Mouse (Mus musculus) hindbrain, embryonic 15.5 days (tissue): ENCODE data around the gene Abcc9. TPM values are rescaled to one million over a fixed set of nuclear protein-coding genes. Genes with fewer than 3 reads are reported as not detected.
"Not testable (repeated sequence)": the region's sequence is repeated elsewhere in the genome, so short reads cannot be mapped to it uniquely, and the experiment has no call there.

ENCODE experiments used
- ATAC-seq: fragments of 200-750 bp; cut with Nextera tagmentation; 2 replicates; pipeline ENCODE4 v1.8.0; 2017; ENCODE audit warnings: low read depth, moderate number of reproducible peaks, moderate TSS enrichment; ENCODE audit not compliant: low FRiP score
- H3K27ac ChIP-seq: fragments of 300-500 bp; sonication (generic); replicated peaks from 2 replicates; pipeline ENCODE4 v1.5.1; 2015; ENCODE audit warnings: mild to moderate bottlenecking, inconsistent platforms
- H3K27me3 ChIP-seq: fragments of 300-500 bp; sonication (generic); 2 replicates; pipeline ENCODE4 v1.6.1; 2015; ENCODE audit warnings: control low read depth, inconsistent platforms
- H3K36me3 ChIP-seq: fragments of 300-500 bp; sonication (generic); 2 replicates; pipeline ENCODE4 v1.6.1; 2015; ENCODE audit warnings: control low read depth, inconsistent platforms
- H3K4me1 ChIP-seq: fragments of 300-500 bp; sonication (generic); replicated peaks from 2 replicates; pipeline ENCODE4 v1.6.1; 2015; ENCODE audit warnings: control low read depth, inconsistent platforms
- H3K4me2 ChIP-seq: fragments of 300-500 bp; sonication (generic); 2 replicates; pipeline ENCODE4 v1.6.1; 2015; ENCODE audit warnings: moderate library complexity, mild to moderate bottlenecking, inconsistent platforms
- H3K4me3 ChIP-seq: fragments of 300-500 bp; sonication (generic); 2 replicates; pipeline ENCODE4 v1.5.1; 2015; ENCODE audit warnings: mild to moderate bottlenecking, inconsistent platforms
- H3K9ac ChIP-seq: fragments of 300-500 bp; sonication (generic); 2 replicates; pipeline ENCODE4 v1.6.1; 2015; ENCODE audit warnings: inconsistent platforms
- H3K9me3 ChIP-seq: fragments of 300-500 bp; sonication (generic); 2 replicates; pipeline ENCODE4 v1.6.1; 2016; ENCODE audit warnings: control low read depth, inconsistent platforms
- WGBS: fragments of 180-500 bp; shearing (Covaris S2); methylation state at CpG from one replicate; pipeline ENCODE4 v1.1.7; 2015; 5-methylcytosine and 5-hydroxymethylcytosine counted together
- polyA plus RNA-seq: library from polyadenylated mRNA; unstranded; fragments of >200 nt; fragmentation: Nextera tagmentation; extraction: Ambion mirVana; gene quantifications from 2 replicates; pipeline ENCODE4 v1.2.1, GENCODE M21; 2015

Gene Abcc9
- polyA plus RNA-seq, 1 experiment from 2014 or later = 3.4 TPM

DNA sequence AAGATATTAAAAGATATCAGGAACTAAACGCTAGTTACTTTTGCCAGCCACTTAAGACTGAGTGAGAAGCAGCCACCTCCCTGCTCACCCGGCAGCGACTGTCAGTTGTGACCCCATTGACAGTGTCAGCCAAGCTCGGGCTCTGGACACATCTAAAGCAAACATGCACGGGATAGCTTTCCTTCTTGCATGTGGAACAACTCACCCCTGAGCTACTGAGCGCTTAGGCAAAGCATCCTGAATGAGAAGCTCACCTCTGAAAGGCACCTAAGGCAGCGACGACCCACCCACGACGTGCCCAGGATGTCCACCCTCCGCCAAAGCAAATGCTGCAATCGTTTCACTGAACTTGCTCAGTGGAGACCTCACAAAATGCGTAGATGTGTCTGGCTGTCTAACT is 954 bp downstream of the Abcc9 start:
- 76% methylated on average over 13 of the region's 13 CpGs for WGBS
- no peak overlapping the region for H3K27ac ChIP-seq
- H3K4me2 ChIP-seq = peak overlapping the region; percentile 95; the same call in 1 of the 2 replicates
- no peak overlapping the region for H3K4me3 ChIP-seq
- no peak overlapping the region for H3K9ac ChIP-seq
- ATAC-seq = no peak
- peaks cover 13% of the 10 kb centered on the region for H3K4me1 ChIP-seq
- H3K27me3 ChIP-seq = peaks cover 4% of the 10 kb centered on the region; the same call in 1 of the 2 replicates
- no peaks in the 10 kb centered on the region for H3K9me3 ChIP-seq
- H3K36me3 ChIP-seq = no peaks in the 10 kb centered on the region

DNA sequence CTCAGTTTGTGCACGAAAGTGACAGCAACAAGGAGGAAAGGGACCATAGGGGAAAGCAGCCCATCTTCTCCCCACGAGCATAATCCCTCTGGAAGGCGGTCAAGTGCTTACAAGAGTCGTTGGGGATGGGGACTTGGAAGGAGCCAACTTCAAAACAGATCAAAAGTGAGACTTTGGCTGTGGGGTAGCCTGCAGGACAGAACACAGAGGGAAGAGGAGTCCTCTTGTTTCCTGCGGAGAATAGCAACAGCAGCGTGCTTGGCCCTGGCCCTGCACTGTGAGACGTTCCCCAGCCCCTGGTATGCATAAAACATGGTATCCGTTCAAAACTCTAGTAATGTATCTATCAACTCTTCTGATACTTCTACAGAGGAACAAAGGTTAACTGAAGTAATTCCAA is 1.4 kb downstream of the Abcc9 start:
- H3K4me3 ChIP-seq = no peak overlapping the region
- peaks cover 13% of the 10 kb centered on the region for H3K4me1 ChIP-seq
- H3K9me3 ChIP-seq = no peaks in the 10 kb centered on the region
- H3K27ac ChIP-seq = no peak overlapping the region
- peaks cover 4% of the 10 kb centered on the region; the same call in 1 of the 2 replicates for H3K27me3 ChIP-seq
- H3K4me2 ChIP-seq = peak overlapping the region; percentile 95; the same call in 1 of the 2 replicates
- ATAC-seq = no peak
- no peaks in the 10 kb centered on the region for H3K36me3 ChIP-seq
- WGBS = 68% methylated on average over 8 of the region's 8 CpGs
- no peak overlapping the region for H3K9ac ChIP-seq

DNA sequence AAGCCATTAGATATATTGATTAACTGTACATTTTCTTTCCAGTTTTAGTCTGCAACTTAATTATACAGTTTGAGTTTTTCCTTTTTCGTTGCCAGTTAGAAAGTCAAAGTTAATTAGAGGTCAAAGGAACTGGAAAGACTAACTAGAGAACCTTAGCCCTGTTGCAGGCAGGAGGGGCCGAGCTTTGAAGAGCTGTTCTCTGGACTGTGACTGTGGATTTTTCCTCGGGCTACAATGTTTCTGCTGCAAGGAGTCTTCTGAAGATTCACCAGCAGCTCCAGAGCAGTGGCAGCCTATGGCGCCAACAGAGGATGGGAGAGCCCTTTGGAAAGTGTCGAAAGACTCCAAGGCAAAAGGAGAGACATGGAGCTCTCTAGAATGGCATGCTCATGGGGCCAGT is 10.0 kb downstream of the Abcc9 start:
- H3K9me3 ChIP-seq = no peaks in the 10 kb centered on the region
- no peak for ATAC-seq
- no peak overlapping the region for H3K4me2 ChIP-seq
- H3K27ac ChIP-seq = no peak overlapping the region
- 83% methylated on average over 5 of the region's 5 CpGs for WGBS
- H3K36me3 ChIP-seq = no peaks in the 10 kb centered on the region
- H3K27me3 ChIP-seq = no peaks in the 10 kb centered on the region
- H3K4me1 ChIP-seq = no peaks in the 10 kb centered on the region
- no peak overlapping the region for H3K9ac ChIP-seq
- no peak overlapping the region for H3K4me3 ChIP-seq

DNA sequence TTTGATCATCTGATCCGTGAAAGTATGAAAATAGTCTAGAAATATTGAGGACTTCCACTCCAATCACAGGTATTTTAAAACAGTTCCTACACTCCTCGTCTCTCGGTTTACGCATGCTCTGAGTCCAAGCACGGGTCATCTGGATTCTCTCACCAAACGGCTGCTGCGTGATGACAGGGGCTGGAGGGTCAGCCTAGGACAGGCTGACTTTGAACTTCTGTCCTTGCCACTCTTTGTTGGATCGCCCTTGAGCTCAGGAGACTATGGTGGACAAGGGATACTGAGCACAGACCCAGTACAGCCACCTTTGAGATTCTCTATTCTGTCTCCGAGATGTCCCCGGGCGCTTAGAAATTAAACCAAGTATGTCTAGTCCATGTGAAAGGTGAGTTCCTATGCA is 12.4 kb downstream of the Abcc9 start:
- Histone ChIP-seq H3K36me3 (no peaks in the 10 kb centered on the region), H3K4me2 (no peak overlapping the region), H3K27me3 (no peaks in the 10 kb centered on the region), H3K9me3 (no peaks in the 10 kb centered on the region), H3K27ac (no peak overlapping the region), H3K9ac (no peak overlapping the region), H3K4me3 (no peak overlapping the region), H3K4me1 (no peaks in the 10 kb centered on the region)
- WGBS = 93% methylated on average over 11 of the region's 11 CpGs
- ATAC-seq = no peak

DNA sequence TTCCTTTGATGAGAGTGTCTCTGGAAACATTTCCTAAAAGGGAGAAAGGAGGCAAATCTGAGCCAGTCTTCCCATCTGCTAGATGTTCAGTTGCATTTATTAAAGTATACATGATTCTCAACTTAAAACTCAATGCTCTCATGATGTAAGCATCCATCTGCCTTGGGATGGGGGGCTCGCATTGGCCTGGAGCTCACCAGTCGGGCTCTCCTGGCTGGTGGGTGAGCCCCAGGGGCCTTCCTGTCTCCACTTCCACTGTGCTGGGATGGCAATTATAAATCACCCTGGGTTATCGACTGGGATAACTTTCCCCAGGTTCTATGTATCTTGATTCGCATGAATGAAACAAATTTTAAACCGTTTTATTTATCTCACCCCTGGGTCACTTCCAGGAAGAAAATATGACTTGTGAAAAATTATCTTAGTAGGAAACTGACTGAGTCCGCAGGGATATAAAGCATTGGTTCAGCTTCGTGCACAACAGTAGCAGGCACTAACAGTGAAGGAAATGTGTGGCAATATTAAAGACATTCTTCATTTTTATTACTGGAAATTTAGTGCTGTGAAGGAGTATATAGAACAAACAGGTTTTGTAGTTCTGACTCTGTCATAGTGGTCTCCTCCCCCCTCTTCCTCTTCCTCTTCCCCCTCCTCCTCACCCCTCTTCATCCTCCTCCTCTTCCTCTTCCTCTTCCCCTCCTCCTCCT is 19.0 kb downstream of the Abcc9 start:
- 66% methylated on average over 7 of the region's 7 CpGs for WGBS
- peak; percentile 56; the same call in 1 of the 2 replicates for ATAC-seq
- Histone ChIP-seq H3K4me1 (no peaks in the 10 kb centered on the region), H3K9ac (no peak overlapping the region), H3K4me3 (no peak overlapping the region), H3K36me3 (no peaks in the 10 kb centered on the region), H3K9me3 (no peaks in the 10 kb centered on the region), H3K27me3 (no peaks in the 10 kb centered on the region), H3K27ac (no peak overlapping the region; the same call in 1 of the 2 replicates), H3K4me2 (no peak overlapping the region)

DNA sequence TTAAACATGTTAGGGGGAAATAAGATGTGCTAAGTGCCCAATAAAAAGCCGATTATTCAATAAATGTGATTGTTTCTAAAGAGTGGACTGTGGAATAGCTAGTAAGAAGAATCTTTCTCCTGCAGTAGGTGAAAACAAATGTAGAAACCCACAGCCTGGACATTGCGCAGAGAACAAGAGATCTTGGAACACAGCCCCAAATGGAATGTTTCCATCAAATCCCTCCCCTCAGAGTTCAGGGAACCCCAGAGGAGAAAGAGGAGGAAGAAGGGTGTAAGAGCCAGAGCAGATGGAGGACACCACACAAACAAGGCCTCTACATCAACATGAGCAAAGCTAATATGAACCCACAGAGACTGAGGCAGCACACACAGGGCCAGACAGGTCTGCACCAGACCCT is 32.1 kb downstream of the Abcc9 start:
- WGBS = 93% methylated on average over 2 of the region's 2 CpGs
- no peak overlapping the region for H3K4me2 ChIP-seq
- no peak for ATAC-seq
- H3K4me3 ChIP-seq = no peak overlapping the region
- no peak overlapping the region for H3K9ac ChIP-seq
- H3K27me3 ChIP-seq = no peaks in the 10 kb centered on the region
- H3K9me3 ChIP-seq = no peaks in the 10 kb centered on the region
- H3K36me3 ChIP-seq = no peaks in the 10 kb centered on the region
- no peaks in the 10 kb centered on the region for H3K4me1 ChIP-seq
- H3K27ac ChIP-seq = no peak overlapping the region

DNA sequence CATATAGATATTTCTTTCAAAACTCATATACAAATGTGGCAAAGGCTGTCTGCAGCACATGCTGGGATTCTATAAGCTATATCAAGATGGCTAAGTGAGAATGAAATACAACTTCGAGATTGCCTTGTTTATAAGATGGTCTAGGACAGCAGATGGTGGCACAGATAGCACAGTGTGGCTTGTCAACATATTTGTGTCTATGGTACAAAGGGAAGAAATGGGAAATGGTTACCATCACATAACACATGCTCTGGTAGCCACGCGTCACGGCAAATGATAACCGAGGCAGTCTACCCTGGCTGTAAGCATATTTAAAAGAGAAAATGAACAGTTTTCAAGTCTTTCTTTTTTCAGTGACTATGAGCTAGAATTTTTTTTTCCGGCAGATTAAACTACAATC is 32.8 kb downstream of the Abcc9 start:
- Histone ChIP-seq H3K27ac (no peak overlapping the region), H3K9me3 (no peaks in the 10 kb centered on the region), H3K4me1 (no peaks in the 10 kb centered on the region), H3K36me3 (no peaks in the 10 kb centered on the region), H3K9ac (no peak overlapping the region), H3K27me3 (no peaks in the 10 kb centered on the region), H3K4me2 (no peak overlapping the region), H3K4me3 (no peak overlapping the region)
- WGBS = 94% methylated on average over 6 of the region's 6 CpGs
- ATAC-seq = no peak

DNA sequence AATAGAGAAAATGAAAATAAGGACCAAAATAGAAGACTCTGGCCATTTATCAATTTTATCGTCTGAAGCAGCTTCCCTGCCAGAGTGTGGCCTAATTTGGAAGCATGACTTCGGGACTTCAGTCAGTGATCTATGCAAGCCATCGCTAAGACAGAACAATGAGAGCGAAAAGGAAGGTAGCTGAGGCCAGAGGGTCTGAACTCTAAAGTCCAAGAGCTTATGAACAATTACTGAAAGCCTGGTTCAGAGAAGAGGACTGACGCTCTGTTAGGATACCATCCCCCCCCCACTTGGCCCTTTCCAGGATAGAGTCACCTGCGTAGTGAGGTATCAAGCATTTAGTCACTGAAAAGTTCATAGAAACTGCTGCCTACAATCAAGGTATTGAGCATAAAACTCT is 33.3 kb downstream of the Abcc9 start:
- Histone ChIP-seq H3K4me1 (no peaks in the 10 kb centered on the region), H3K4me3 (no peak overlapping the region), H3K9ac (no peak overlapping the region), H3K9me3 (no peaks in the 10 kb centered on the region), H3K27ac (no peak overlapping the region), H3K36me3 (no peaks in the 10 kb centered on the region), H3K4me2 (no peak overlapping the region), H3K27me3 (no peaks in the 10 kb centered on the region)
- 85% methylated on average over 6 of the region's 6 CpGs for WGBS
- ATAC-seq = no peak

DNA sequence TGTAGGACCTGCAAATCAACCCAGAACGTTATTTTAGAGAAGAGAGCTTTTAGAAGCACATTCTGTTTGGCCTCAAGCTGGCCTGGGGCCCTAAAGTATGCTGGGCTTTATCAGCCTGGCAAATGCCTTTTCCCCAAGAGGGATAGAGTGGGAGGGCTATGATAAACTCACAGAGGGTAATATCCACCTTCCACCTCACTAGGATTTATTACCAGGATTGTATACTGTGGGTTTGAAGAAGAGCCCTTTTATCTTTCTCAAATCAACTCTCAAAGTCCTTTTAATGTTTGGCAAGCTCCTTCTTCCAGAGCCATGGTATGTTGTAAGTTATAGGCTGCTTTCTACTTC is 33.7 kb downstream of the Abcc9 start:
- Histone ChIP-seq H3K9ac (no peak overlapping the region), H3K4me3 (no peak overlapping the region), H3K36me3 (no peaks in the 10 kb centered on the region), H3K4me1 (no peaks in the 10 kb centered on the region), H3K4me2 (no peak overlapping the region), H3K27ac (no peak overlapping the region), H3K27me3 (no peaks in the 10 kb centered on the region), H3K9me3 (no peaks in the 10 kb centered on the region)
- no peak for ATAC-seq
- 60% methylated on average over 1 of the region's 1 CpGs for WGBS

DNA sequence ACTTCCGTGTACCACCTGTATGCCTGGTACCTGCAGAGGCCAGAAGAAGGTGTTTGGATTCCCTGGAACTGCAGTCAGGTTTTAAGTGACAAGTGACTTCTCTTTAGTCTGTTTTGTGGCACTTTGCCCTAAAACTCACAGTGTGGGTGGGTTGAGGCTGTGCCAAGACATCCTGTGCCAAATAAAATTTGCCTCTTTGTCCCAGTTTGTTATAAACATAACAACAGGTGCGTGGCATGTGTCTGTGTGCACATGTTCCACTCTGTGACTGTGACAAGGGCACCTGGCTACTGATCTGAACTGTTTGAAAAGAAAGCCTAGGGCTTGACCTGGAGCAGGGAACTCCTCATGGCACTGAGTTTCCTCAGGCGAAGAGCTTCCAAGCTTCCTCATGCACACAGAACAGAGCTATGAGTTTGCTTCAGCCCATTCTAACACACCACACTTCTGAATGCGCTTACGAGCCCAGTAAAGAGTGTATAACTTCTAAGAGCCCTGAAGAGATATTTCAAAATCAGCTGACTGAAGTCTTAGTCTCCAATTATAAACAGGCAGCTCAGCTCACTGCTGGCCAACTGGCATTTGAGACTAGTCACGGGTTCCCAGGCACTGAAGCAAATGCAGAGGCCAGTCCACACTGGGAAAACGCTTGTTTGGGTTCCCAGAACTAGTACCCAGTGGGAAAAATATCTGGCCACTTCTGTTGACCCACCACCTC is 34.3 kb downstream of the Abcc9 start:
- H3K27me3 ChIP-seq = no peaks in the 10 kb centered on the region
- H3K4me2 ChIP-seq = no peak overlapping the region
- H3K4me3 ChIP-seq = no peak overlapping the region
- H3K36me3 ChIP-seq = no peaks in the 10 kb centered on the region
- ATAC-seq = no peak
- WGBS = 86% methylated on average over 7 of the region's 7 CpGs
- H3K4me1 ChIP-seq = no peaks in the 10 kb centered on the region
- H3K9me3 ChIP-seq = no peaks in the 10 kb centered on the region
- H3K27ac ChIP-seq = no peak overlapping the region
- no peak overlapping the region for H3K9ac ChIP-seq

DNA sequence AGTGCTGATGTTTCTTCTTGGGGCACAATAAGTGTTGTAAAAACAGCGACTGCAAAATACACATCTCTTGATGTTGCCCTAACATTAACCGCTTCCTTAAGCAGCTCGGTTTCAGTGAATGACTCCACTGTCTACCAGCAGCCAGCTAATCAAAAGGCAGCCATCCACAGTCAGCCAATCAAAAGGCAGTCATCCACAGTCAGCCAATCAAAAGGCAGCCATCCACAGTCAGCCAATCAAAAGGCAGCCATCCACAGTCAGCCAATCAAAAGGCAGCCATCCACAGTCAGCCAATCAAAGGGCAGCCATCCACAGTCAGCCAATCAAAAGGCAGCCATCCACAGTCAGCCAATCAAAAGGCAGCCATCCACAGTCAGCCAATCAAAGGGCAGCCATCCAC is 40.1 kb downstream of the Abcc9 start:
- 93% methylated on average over 3 of the region's 3 CpGs for WGBS
- H3K27ac ChIP-seq = not testable (repeated sequence)

DNA sequence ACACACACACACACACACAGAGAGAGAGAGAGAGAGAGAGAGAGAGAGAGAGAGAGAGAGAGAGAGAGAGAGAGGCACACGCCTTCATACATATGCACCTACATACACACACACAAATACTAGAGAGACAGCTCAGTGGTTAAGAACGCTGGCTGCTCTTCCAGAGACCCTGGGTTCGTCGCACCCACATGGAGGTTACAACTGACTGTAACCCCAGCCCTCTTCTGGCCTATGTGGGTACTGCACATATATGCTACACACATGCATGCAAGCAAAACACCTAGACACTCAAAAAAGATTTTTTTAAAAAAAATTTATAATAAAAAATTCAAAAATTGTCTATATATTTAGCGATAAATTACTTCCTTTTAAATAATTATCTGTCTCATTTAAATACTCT is 43.1 kb downstream of the Abcc9 start:
- 60% methylated on average over 5 of the region's 5 CpGs for WGBS
- no peak for ATAC-seq
- no peak overlapping the region for H3K4me3 ChIP-seq
- no peaks in the 10 kb centered on the region for H3K36me3 ChIP-seq
- no peak overlapping the region for H3K27ac ChIP-seq
- no peaks in the 10 kb centered on the region for H3K4me1 ChIP-seq
- H3K4me2 ChIP-seq = no peak overlapping the region
- no peaks in the 10 kb centered on the region for H3K9me3 ChIP-seq
- H3K27me3 ChIP-seq = no peaks in the 10 kb centered on the region
- H3K9ac ChIP-seq = no peak overlapping the region

More for the DNA sequence above, 40.1 kb downstream of the Abcc9 start:
- not testable (repeated sequence) for H3K36me3 ChIP-seq, H3K4me3 ChIP-seq, H3K4me2 ChIP-seq, H3K27me3 ChIP-seq, ATAC-seq, H3K4me1 ChIP-seq, H3K9me3 ChIP-seq, H3K9ac ChIP-seq
